Mouse (Mus musculus): Measurements from ENCODE around the gene Nxph4. TPM values are rescaled to one million over a fixed set of nuclear protein-coding genes. Genes with fewer than 3 reads are reported as not detected.

Gene Nxph4
- polyA plus RNA-seq (2012; rRNA removed), result not detected in 2 replicates
- polyA plus RNA-seq (2014; fragmentation: Nextera tagmentation; extraction: Ambion mirVana), result 0.13 TPM in 1 of 2 replicates, not detected in the other

GRCm38 (mm10) chr10:127534036-127534928 lies at the start of gene Nxph4:
Gene Nxph4, minus strand, starts transcription at chr10:127534559.
- Histone ChIP-seq H3K9me3 (ENCODE audit: control insufficient read depth, low read length) (no peaks in the 10 kb centered on the region), H3K27me3 (ENCODE audit: control insufficient read depth, insufficient read depth, low read length) (peaks cover 76% of the 10 kb centered on the region), H3K36me3 (replicated peaks; ENCODE audit: control insufficient read depth, insufficient read depth, low read depth) (no peaks in the 10 kb centered on the region), H3K27ac (no peak within 1 kb of the TSS), H3K9ac (replicated peaks) (no peak within 1 kb of the TSS), H3K4me2 (ENCODE audit: low read depth) (peak within 1 kb of the TSS; percentile 40), H3K4me1 (replicated peaks; ENCODE audit: control insufficient read depth in 2 of 2, insufficient read depth in 2 of 2, low read length in 1 of 2) (no peaks in the 10 kb centered on the region), H3K4me3 (ENCODE audit: insufficient read depth in 1 of 2, low read depth in 2 of 2, low read length in 2 of 2) (peak within 1 kb of the TSS in 1 of 2 experiments; percentile 36; a peak in 2 of 4 replicates)
- no peak for DNase-seq (ENCODE audit: low read depth in 3 of 3, low spot score in 3 of 3)
- no peak for TF ChIP-seq CTCF (IDR thresholded peaks at IDR 0.05; ENCODE audit: low read depth)
- no peak for TF ChIP-seq EP300 (IDR thresholded peaks at IDR 0.05; ENCODE audit: low read depth)
- under 1% methylated on average over 60 of the region's 78 CpGs for WGBS (ENCODE audit: insufficient replicate concordance)
- ATAC-seq (ENCODE audit: insufficient read depth), result peak; percentile 22; the same call in 1 of the 2 replicates

GRCm38 (mm10) chr10:127583649-127584048 lies 49.3 kb upstream of the Nxph4 start:
- H3K4me2 ChIP-seq (ENCODE audit: low read depth), result no peak overlapping the region
- H3K9ac ChIP-seq (replicated peaks), result no peak overlapping the region
- no peaks in the 10 kb centered on the region for H3K9me3 ChIP-seq (ENCODE audit: control insufficient read depth, low read length)
- 67% methylated on average over 8 of the region's 8 CpGs for WGBS (ENCODE audit: insufficient replicate concordance)
- no peak overlapping the region for H3K4me3 ChIP-seq (ENCODE audit: insufficient read depth in 1 of 2, low read depth in 2 of 2, low read length in 2 of 2)
- no peaks in the 10 kb centered on the region for H3K27me3 ChIP-seq (ENCODE audit: control insufficient read depth, insufficient read depth, low read length)
- DNase-seq (ENCODE audit: low read depth in 3 of 3, low spot score in 3 of 3) (no peak), ATAC-seq (ENCODE audit: insufficient read depth) (no peak)
- H3K4me1 ChIP-seq (replicated peaks; ENCODE audit: control insufficient read depth in 2 of 2, insufficient read depth in 2 of 2, low read length in 1 of 2), result no peaks in the 10 kb centered on the region
- no peak overlapping the region for H3K27ac ChIP-seq
- no peaks in the 10 kb centered on the region; the same call in 1 of the 2 replicates for H3K36me3 ChIP-seq (replicated peaks; ENCODE audit: control insufficient read depth, insufficient read depth, low read depth)
- no peak for TF ChIP-seq CTCF (IDR thresholded peaks at IDR 0.05; ENCODE audit: low read depth)
- TF ChIP-seq EP300 (IDR thresholded peaks at IDR 0.05; ENCODE audit: low read depth), result no peak

- Histone ChIP-seq H3K4me3 (ENCODE audit: insufficient read depth in 1 of 2, low read depth in 2 of 2, low read length in 2 of 2) (no peak overlapping the region), H3K4me1 (replicated peaks; ENCODE audit: control insufficient read depth in 2 of 2, insufficient read depth in 2 of 2, low read length in 1 of 2) (no peaks in the 10 kb centered on the region), H3K9ac (replicated peaks) (no peak overlapping the region), H3K36me3 (replicated peaks; ENCODE audit: control insufficient read depth, insufficient read depth, low read depth) (no peaks in the 10 kb centered on the region; the same call in 1 of the 2 replicates), H3K4me2 (ENCODE audit: low read depth) (no peak overlapping the region), H3K27ac (no peak overlapping the region), H3K9me3 (ENCODE audit: control insufficient read depth, low read length) (no peaks in the 10 kb centered on the region), H3K27me3 (ENCODE audit: control insufficient read depth, insufficient read depth, low read length) (no peaks in the 10 kb centered on the region)
- 65% methylated on average over 9 of the region's 9 CpGs for WGBS (ENCODE audit: insufficient replicate concordance)
- DNase-seq (ENCODE audit: low read depth in 3 of 3, low spot score in 3 of 3), result no peak
- no peak for ATAC-seq (ENCODE audit: insufficient read depth)
- TF ChIP-seq CTCF (IDR thresholded peaks at IDR 0.05; ENCODE audit: low read depth) (no peak), EP300 (IDR thresholded peaks at IDR 0.05; ENCODE audit: low read depth) (no peak)
Measured at GRCm38 (mm10) chr10:127581291-127581690, 46.9 kb upstream of the Nxph4 start.

GRCm38 (mm10) chr10:127577982-127578381 lies 43.6 kb upstream of the Nxph4 start:
- Histone ChIP-seq H3K9ac (replicated peaks) (no peak overlapping the region), H3K4me3 (ENCODE audit: insufficient read depth in 1 of 2, low read depth in 2 of 2, low read length in 2 of 2) (no peak overlapping the region), H3K4me2 (ENCODE audit: low read depth) (no peak overlapping the region), H3K9me3 (ENCODE audit: control insufficient read depth, low read length) (no peaks in the 10 kb centered on the region), H3K4me1 (replicated peaks; ENCODE audit: control insufficient read depth in 2 of 2, insufficient read depth in 2 of 2, low read length in 1 of 2) (no peaks in the 10 kb centered on the region), H3K36me3 (replicated peaks; ENCODE audit: control insufficient read depth, insufficient read depth, low read depth) (no peaks in the 10 kb centered on the region), H3K27me3 (ENCODE audit: control insufficient read depth, insufficient read depth, low read length) (no peaks in the 10 kb centered on the region), H3K27ac (no peak overlapping the region)
- ATAC-seq (ENCODE audit: insufficient read depth) (no peak), DNase-seq (ENCODE audit: low read depth in 3 of 3, low spot score in 3 of 3) (no peak)
- 61% methylated on average over 15 of the region's 15 CpGs for WGBS (ENCODE audit: insufficient replicate concordance)
- TF ChIP-seq CTCF (IDR thresholded peaks at IDR 0.05; ENCODE audit: low read depth), result no peak

GRCm38 (mm10) chr10:127577156-127577555 lies 42.8 kb upstream of the Nxph4 start:
- Histone ChIP-seq H3K27ac (no peak overlapping the region), H3K36me3 (replicated peaks; ENCODE audit: control insufficient read depth, insufficient read depth, low read depth) (no peaks in the 10 kb centered on the region), H3K4me3 (ENCODE audit: insufficient read depth in 1 of 2, low read depth in 2 of 2, low read length in 2 of 2) (no peak overlapping the region), H3K9me3 (ENCODE audit: control insufficient read depth, low read length) (no peaks in the 10 kb centered on the region), H3K4me2 (ENCODE audit: low read depth) (no peak overlapping the region), H3K9ac (replicated peaks) (no peak overlapping the region), H3K27me3 (ENCODE audit: control insufficient read depth, insufficient read depth, low read length) (no peaks in the 10 kb centered on the region), H3K4me1 (replicated peaks; ENCODE audit: control insufficient read depth in 2 of 2, insufficient read depth in 2 of 2, low read length in 1 of 2) (no peaks in the 10 kb centered on the region)
- ATAC-seq (ENCODE audit: insufficient read depth) (no peak), DNase-seq (ENCODE audit: low read depth in 3 of 3, low spot score in 3 of 3) (no peak)
- no peak for TF ChIP-seq EP300 (IDR thresholded peaks at IDR 0.05; ENCODE audit: low read depth)
- no peak for TF ChIP-seq CTCF (IDR thresholded peaks at IDR 0.05; ENCODE audit: low read depth)
- 60% methylated on average over 9 of the region's 9 CpGs for WGBS (ENCODE audit: insufficient replicate concordance)
